Mouse (Mus musculus) mammary gland, adult 2 months (tissue): ENCODE results near the gene Tnfsf11. TPM values are rescaled to one million over a fixed set of nuclear protein-coding genes. Genes with fewer than 3 reads are reported as not detected.

Experiments
- polyA plus RNA-seq: library from polyadenylated mRNA; depleted of rRNA; stranded (reverse); fragments of >200 nt; gene quantifications from 2 replicates; pipeline ENCODE4 v1.2.3, GENCODE M21; 2012; ENCODE audit warnings: low replicate concordance; rRNA removed

Gene Tnfsf11
- 0.53 and 1.9 TPM in 2 replicates for polyA plus RNA-seq

DNA sequence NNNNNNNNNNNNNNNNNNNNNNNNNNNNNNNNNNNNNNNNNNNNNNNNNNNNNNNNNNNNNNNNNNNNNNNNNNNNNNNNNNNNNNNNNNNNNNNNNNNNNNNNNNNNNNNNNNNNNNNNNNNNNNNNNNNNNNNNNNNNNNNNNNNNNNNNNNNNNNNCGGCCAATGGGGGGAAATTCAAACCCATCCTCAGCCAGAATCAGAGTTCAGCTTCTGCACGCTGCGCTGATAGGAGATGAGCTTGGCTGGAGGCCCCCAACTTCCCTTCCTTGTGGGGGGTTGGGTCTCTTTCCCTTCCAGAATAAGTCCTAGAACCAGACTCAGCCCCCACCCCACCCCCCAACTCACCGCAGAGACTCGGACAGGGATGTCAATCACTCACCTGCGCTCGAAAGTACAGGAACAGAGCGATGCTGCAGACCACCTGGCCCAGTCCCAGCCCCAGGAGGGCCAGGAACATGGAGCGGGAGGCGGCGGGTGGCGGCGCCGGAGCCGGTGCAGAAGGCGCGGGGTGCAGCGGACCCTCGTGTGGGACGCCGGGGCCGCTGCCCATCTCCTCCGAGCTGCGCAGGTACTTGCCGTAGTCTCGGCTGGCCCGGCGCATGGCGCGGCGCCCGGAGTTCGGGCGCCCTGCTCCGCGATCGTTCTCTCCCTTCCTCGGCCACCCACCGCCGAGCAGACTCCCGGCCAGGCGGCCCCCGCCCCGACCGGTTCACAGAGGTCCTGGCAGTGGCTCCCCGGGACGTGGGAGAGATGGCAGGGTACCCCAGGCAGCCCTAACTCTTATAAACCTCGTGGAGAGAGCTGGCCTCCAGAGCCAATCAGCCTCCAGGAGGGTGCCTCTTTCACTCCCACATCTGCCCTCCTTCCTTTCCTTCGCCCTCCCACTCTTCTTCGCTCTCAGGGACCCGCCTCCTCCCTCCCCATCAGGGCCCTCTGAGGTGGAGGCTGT lies at the start of gene Tnfsf11:
Tnfsf11 (minus strand) TSS at position 758 of the 952 bp plus-strand sequence.

Other genes with a start within 250 kb of the Tnfsf11 start
- gene Fam216b, start 219.0 kb downstream of the Tnfsf11 start, polyA plus RNA-seq = not detected in 2 replicates
- 2.4 and 5.9 TPM in 2 replicates for gene Akap11, start 228.8 kb upstream of the Tnfsf11 start, polyA plus RNA-seq